Mouse (Mus musculus) CH12.LX (cell line): ENCODE results near the gene Morf4l1. TPM values are rescaled to one million over a fixed set of nuclear protein-coding genes. Genes with fewer than 3 reads are reported as not detected.

Experiments
- DNase-seq: peaks from one replicate; pipeline ENCODE4 v3.0.0-alpha.2; 2013; ENCODE audit errors: extremely low read depth
- H3K27ac ChIP-seq: 2 replicates; pipeline ENCODE4 v1.5.1; 2012; ENCODE audit warnings: low read depth, mild to moderate bottlenecking, control low read depth, moderate library complexity; ENCODE audit not compliant: insufficient read depth
- H3K27me3 ChIP-seq: replicated peaks from 2 replicates; pipeline ENCODE3; 2012; ENCODE audit warnings: inconsistent platforms
- H3K36me3 ChIP-seq, 2 experiments: replicated peaks in 1 of 2; 2 replicates each; pipeline versions ENCODE3 to v1.6.1; 2012; ENCODE audit warnings: inconsistent platforms in 1 of 2, low read length in 1 of 2, mild to moderate bottlenecking in 1 of 2, mixed read lengths in 1 of 2, moderate library complexity in 1 of 2; ENCODE audit not compliant: control insufficient read depth in 1 of 2, insufficient read depth in 1 of 2
- H3K4me1 ChIP-seq, 2 experiments: 2 replicates each; pipeline ENCODE4 v1.6.1; 2012; ENCODE audit warnings: inconsistent platforms in 1 of 2, moderate library complexity in 1 of 2; ENCODE audit not compliant: insufficient read depth in 2 of 2, control insufficient read depth in 1 of 2
- H3K4me2 ChIP-seq: 2 replicates; pipeline ENCODE4 v1.6.1; 2012; ENCODE audit warnings: low read depth, mild to moderate bottlenecking, control low read depth; ENCODE audit not compliant: poor library complexity, insufficient read depth, severe bottlenecking
- H3K4me3 ChIP-seq, 3 experiments: fragments of 150-350 bp in 1 of 3; sonication (generic) in 1 of 3; replicated peaks in 1 of 3; 2 replicates each; pipeline versions ENCODE3 to v1.5.1; 2011 to 2012; ENCODE audit warnings: low read depth in 2 of 3, low read length in 2 of 3, mild to moderate bottlenecking in 2 of 3, moderate library complexity in 2 of 3, control low read depth in 1 of 3, improper control_type of control experiment in 1 of 3, inconsistent platforms in 1 of 3, mixed read lengths in 1 of 3; ENCODE audit not compliant: poor library complexity in 1 of 3
- H3K79me2 ChIP-seq: replicated peaks from 2 replicates; pipeline ENCODE4 v1.6.1; 2012; ENCODE audit warnings: mild to moderate bottlenecking, moderate library complexity; ENCODE audit not compliant: control insufficient read depth, poor library complexity, insufficient read depth, severe bottlenecking; ENCODE audit errors: extremely low read depth
- H3K9ac ChIP-seq: 2 replicates; pipeline ENCODE4 v1.6.1; 2012; ENCODE audit warnings: low read depth, mild to moderate bottlenecking, control low read depth, moderate library complexity; ENCODE audit not compliant: insufficient read depth
- H3K9me3 ChIP-seq: replicated peaks from 2 replicates; pipeline ENCODE3; 2012; ENCODE audit warnings: low read length, inconsistent platforms, mixed read lengths
- BHLHE40 ChIP-seq: IDR thresholded peaks from 2 replicates; pipeline ENCODE4 v1.6.1; 2011; ENCODE audit warnings: mild to moderate bottlenecking, low read depth, low read length, improper control_type of control experiment
- CHD1 ChIP-seq: IDR thresholded peaks from 2 replicates; pipeline ENCODE4 v1.6.1; 2012; ENCODE audit warnings: low read depth, low read length, improper control_type of control experiment, inconsistent platforms
- CHD2 ChIP-seq: IDR thresholded peaks from 2 replicates; pipeline ENCODE4 v1.6.1; 2011; ENCODE audit warnings: low read length, improper control_type of control experiment
- ELF1 ChIP-seq: IDR thresholded peaks from 2 replicates; pipeline ENCODE4 v1.6.1; 2014; ENCODE audit warnings: low read depth, mild to moderate bottlenecking, inconsistent platforms, low read length, improper control_type of control experiment
- ETS1 ChIP-seq: conservative IDR thresholded peaks from 2 replicates; pipeline ENCODE4 v1.6.1; 2012; ENCODE audit warnings: low read depth, mild to moderate bottlenecking, inconsistent platforms, low read length, improper control_type of control experiment, moderate library complexity
- HCFC1 ChIP-seq: IDR thresholded peaks from 2 replicates; pipeline ENCODE4 v1.6.1; 2012; ENCODE audit warnings: low read depth, mild to moderate bottlenecking, inconsistent platforms, low read length, improper control_type of control experiment
- IRF4 ChIP-seq: IDR thresholded peaks from 2 replicates; pipeline ENCODE4 v1.6.1; 2014; ENCODE audit warnings: low read depth, mild to moderate bottlenecking, inconsistent platforms, low read length, improper control_type of control experiment
- JUN ChIP-seq: IDR thresholded peaks from 2 replicates; pipeline ENCODE4 v1.6.1; 2011; ENCODE audit warnings: low read depth, mild to moderate bottlenecking, low read length, improper control_type of control experiment, moderate library complexity; ENCODE audit not compliant: insufficient read depth
- KAT2A ChIP-seq: IDR thresholded peaks from 2 replicates; pipeline ENCODE4 v1.6.1; 2012; ENCODE audit warnings: low read length, improper control_type of control experiment, inconsistent platforms; ENCODE audit not compliant: insufficient replicate concordance
- MAFK ChIP-seq: IDR thresholded peaks from 2 replicates; pipeline ENCODE4 v1.6.1; 2011; ENCODE audit warnings: low read length, improper control_type of control experiment; ENCODE audit not compliant: insufficient replicate concordance
- MAX ChIP-seq: IDR thresholded peaks from 2 replicates; pipeline ENCODE4 v1.6.1; 2011; ENCODE audit warnings: low read length, improper control_type of control experiment
- MAZ ChIP-seq: IDR thresholded peaks from 2 replicates; pipeline ENCODE4 v1.6.1; 2012; ENCODE audit warnings: low read depth, mild to moderate bottlenecking, inconsistent platforms, low read length, improper control_type of control experiment, moderate library complexity
- MEF2A ChIP-seq: IDR thresholded peaks from 2 replicates; pipeline ENCODE4 v1.6.1; 2014; ENCODE audit warnings: low read depth, mild to moderate bottlenecking, inconsistent platforms, low read length, improper control_type of control experiment, borderline replicate concordance
- MXI1 ChIP-seq: IDR thresholded peaks from 2 replicates; pipeline ENCODE4 v1.6.1; 2011; ENCODE audit warnings: mild to moderate bottlenecking, low read depth, low read length, improper control_type of control experiment
- NELFE ChIP-seq: IDR thresholded peaks from 2 replicates; pipeline ENCODE4 v1.6.1; 2011; ENCODE audit warnings: low read depth, low read length, improper control_type of control experiment
- NRF1 ChIP-seq: IDR thresholded peaks from 2 replicates; pipeline ENCODE4 v1.6.1; 2014; ENCODE audit warnings: low read depth, mild to moderate bottlenecking, inconsistent platforms, low read length, improper control_type of control experiment, moderate library complexity
- PAX5 ChIP-seq: IDR thresholded peaks from 2 replicates; pipeline ENCODE4 v1.6.1; 2012; ENCODE audit warnings: low read length, inconsistent platforms, mixed read lengths
- POLR2A ChIP-seq: IDR thresholded peaks from 2 replicates; pipeline ENCODE4 v1.6.1; 2011; ENCODE audit warnings: low read depth, mild to moderate bottlenecking, improper control_type of control experiment, low read length
- POLR2AphosphoS2 ChIP-seq: IDR thresholded peaks from 2 replicates; pipeline ENCODE4 v1.6.1; 2011; ENCODE audit warnings: low read depth, low read length, improper control_type of control experiment
- RAD21 ChIP-seq: IDR thresholded peaks from 2 replicates; pipeline ENCODE4 v1.6.1; 2011; ENCODE audit warnings: low read depth, mild to moderate bottlenecking, low read length, improper control_type of control experiment, moderate library complexity
- RCOR1 ChIP-seq: conservative IDR thresholded peaks from 2 replicates; pipeline ENCODE4 v1.6.1; 2012; ENCODE audit warnings: low read depth, mild to moderate bottlenecking, inconsistent platforms, low read length, improper control_type of control experiment
- SMC3 ChIP-seq: IDR thresholded peaks from 2 replicates; pipeline ENCODE4 v1.6.1; 2011; ENCODE audit warnings: low read depth, low read length, improper control_type of control experiment
- TCF12 ChIP-seq: IDR thresholded peaks from 2 replicates; pipeline ENCODE4 v1.6.1; 2014; ENCODE audit warnings: low read depth, mild to moderate bottlenecking, inconsistent platforms, low read length, improper control_type of control experiment
- UBTF ChIP-seq: IDR thresholded peaks from 2 replicates; pipeline ENCODE4 v1.6.1; 2012; ENCODE audit warnings: low read depth, mild to moderate bottlenecking, inconsistent platforms, low read length, improper control_type of control experiment, moderate library complexity
- USF2 ChIP-seq: conservative IDR thresholded peaks from 2 replicates; pipeline ENCODE4 v1.6.1; 2011; ENCODE audit warnings: low read depth, low read length, improper control_type of control experiment
- ZC3H11A ChIP-seq: IDR thresholded peaks from 2 replicates; pipeline ENCODE4 v1.6.1; 2012; ENCODE audit warnings: low read depth, mild to moderate bottlenecking, inconsistent platforms, low read length, improper control_type of control experiment
- dilution Hi-C: fragments of 300-500 bp; cut with MboI; formaldehyde crosslinking; loops from 2 replicates; pipeline ENCODE4 v1.14.3; 2020; ENCODE audit warnings: low sequenced_read_pairs; ENCODE audit not compliant: extremely low pct_unique_long_range_greater_than_20kb, extremely low pct_ligation_motif_present
- in situ Hi-C: fragments of 300-500 bp; cut with MboI; formaldehyde crosslinking; loops from 3 replicates; pipeline ENCODE4 v1.14.3; 2019; ENCODE audit warnings: low sequenced_read_pairs, low pct_ligation_motif_present, low pct_unique_long_range_greater_than_20kb, mixed read lengths
- polyA plus RNA-seq: library from polyadenylated mRNA; unstranded; fragments of >175 nt; gene quantifications from 2 replicates; pipeline ENCODE4 v1.2.1, GENCODE M21; 2012; ENCODE audit warnings: low read depth; ENCODE audit not compliant: insufficient read length
- total RNA-seq, 2 experiments: library from RNA; depleted of rRNA; stranded (reverse); fragments of 300-350 nt in 1 of 2; fragments of >200 nt in 1 of 2; gene quantifications; 2 replicates each; pipeline ENCODE4 v1.2.3; 2012 to 2014

Morf4l1 gene
- total and polyA plus RNA-seq, 3 experiments: 127 to 233 (median 225) TPM

DNA sequence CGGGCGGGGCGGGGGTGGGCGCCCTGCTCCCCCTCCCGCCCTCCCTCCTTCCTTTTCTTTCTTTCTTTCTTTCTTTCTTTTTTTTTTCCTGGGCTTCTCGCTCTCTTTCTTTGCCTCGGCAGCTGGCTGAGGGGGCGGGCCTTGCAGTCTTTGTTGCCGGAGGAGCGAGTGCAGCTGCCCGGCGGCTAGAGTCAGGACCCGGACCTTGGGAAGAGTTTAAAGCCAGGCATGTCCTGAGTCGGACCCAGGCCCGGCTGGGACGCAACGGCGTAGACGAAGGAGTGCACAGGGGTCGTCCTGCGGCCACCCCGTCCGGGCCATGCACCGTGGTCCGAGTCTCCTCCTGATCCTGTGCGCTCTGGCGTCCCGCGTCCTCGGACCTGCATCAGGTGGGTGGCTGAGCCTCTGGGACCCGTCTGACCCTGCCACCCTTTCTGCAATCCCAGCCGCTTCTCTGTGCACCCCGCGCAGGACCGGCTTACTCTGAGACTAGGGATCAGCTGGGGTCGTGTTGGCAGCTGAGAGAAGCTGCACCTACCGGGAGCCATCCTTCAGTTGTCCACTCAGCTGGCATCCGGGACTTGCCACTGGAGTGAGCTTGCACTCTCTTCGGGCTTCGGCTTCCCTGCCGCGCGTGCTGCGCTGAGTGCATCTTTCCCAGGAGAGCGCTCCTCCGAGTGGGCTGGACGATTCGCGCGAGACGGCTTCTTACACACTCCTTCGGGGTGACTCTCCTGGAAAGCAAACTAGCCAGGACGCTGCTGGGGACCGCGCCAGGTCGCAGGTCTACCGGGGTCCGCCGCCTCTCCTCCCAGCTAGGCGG lies 48.6 kb upstream of the Morf4l1 start, which contains the start of gene Adamts7:
Gene Adamts7 (plus strand): TSS at position 144 of the 823 bp plus-strand sequence.
- dilution Hi-C loops: no loop called here
- Histone ChIP-seq H3K9me3 (peaks cover under 1% of the 10 kb centered on the region), H3K4me1 (peaks cover 10 to 35% of the 10 kb centered on the region in 2 experiments), H3K4me2 (peak within 1 kb of the TSS; percentile 9), H3K9ac (peak within 1 kb of the TSS; percentile 69), H3K36me3 (peaks cover 0 to 4% of the 10 kb centered on the region in 2 experiments), H3K4me3 (peak within 1 kb of the TSS; percentile 68 to 78 (median 69)), H3K27ac (peak within 1 kb of the TSS; percentile 6), H3K79me2 (peaks cover 2% of the 10 kb centered on the region; the same call in 1 of the 2 replicates), H3K27me3 (peaks cover 2% of the 10 kb centered on the region)
- TF ChIP-seq MXI1 (peak; percentile 65; the same call in 1 of the 2 replicates), TCF12 (peak; percentile 10; the same call in 1 of the 2 replicates), USF2 (no peak), NRF1 (no peak), PAX5 (no peak), SMC3 (no peak), MEF2A (no peak; the same call in 1 of the 2 replicates), MAZ (no peak), JUN (no peak), RAD21 (no peak), CHD1 (no peak), NELFE (no peak), MAX (0 out of 2 replicates have a peak, but pooled peaks have one; percentile 23), BHLHE40 (no peak), MAFK (no peak), UBTF (0 out of 2 replicates have a peak, but pooled peaks have one; percentile 74), IRF4 (no peak), ETS1 (no peak), CHD2 (no peak; the same call in 1 of the 2 replicates), POLR2A (no peak), ELF1 (0 out of 2 replicates have a peak, but pooled peaks have one; percentile 36), KAT2A (no peak), POLR2AphosphoS2 (no peak), RCOR1 (no peak), ZC3H11A (no peak), HCFC1 (no peak)
- DNase-seq: no peak
- in situ Hi-C loops: loop anchor here (5.0 kb wide), 1 partner anchor 36 kb away; no protein-coding TSS in a partner anchor
